Mouse (Mus musculus) heart, postnatal 0 days (tissue): ENCODE results near the gene Fam114a1.

Source experiments
- CTCF ChIP-seq: IDR thresholded peaks from 2 replicates; pipeline ENCODE4 v1.5.1; 2016; ENCODE audit warnings: antibody characterized with exemption, control low read depth, low read depth
- EP300 ChIP-seq: IDR thresholded peaks from 2 replicates; pipeline ENCODE4 v1.6.1; 2016; ENCODE audit warnings: antibody characterized with exemption, low read depth

DNA sequence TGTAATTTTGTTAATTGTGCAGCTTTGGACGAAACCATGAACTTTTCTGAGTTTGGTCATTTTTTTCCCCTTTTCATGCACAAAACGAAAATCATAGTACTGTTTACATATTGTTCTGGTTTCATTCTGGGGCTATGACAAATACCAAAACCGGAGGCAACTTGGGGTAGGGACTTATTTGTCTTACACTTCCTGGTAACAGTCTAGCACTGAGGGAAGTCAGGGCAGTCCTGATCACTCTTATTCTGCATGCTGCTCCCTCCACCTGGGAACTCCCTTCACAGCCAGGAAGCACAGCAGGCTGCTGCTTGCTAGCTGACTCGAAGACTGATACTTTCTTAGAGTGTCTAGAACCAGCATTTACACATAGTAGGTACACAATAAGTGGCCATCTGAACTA lies 103.4 kb downstream of the Fam114a1 start:
- TF ChIP-seq EP300 (no peak), CTCF (no peak)
